Mouse (Mus musculus) NIH3T3 (cell line): ENCODE results near the gene 2700097O09Rik.
"Not testable (repeated sequence)": the region's sequence is repeated elsewhere in the genome, so short reads cannot be mapped to it uniquely, and the experiment has no call there.

Experiments used
- DNase-seq: peaks from one replicate; pipeline ENCODE4 v3.0.0-alpha.2; 2012; ENCODE audit warnings: low read depth

The 2700097O09Rik gene

DNA sequence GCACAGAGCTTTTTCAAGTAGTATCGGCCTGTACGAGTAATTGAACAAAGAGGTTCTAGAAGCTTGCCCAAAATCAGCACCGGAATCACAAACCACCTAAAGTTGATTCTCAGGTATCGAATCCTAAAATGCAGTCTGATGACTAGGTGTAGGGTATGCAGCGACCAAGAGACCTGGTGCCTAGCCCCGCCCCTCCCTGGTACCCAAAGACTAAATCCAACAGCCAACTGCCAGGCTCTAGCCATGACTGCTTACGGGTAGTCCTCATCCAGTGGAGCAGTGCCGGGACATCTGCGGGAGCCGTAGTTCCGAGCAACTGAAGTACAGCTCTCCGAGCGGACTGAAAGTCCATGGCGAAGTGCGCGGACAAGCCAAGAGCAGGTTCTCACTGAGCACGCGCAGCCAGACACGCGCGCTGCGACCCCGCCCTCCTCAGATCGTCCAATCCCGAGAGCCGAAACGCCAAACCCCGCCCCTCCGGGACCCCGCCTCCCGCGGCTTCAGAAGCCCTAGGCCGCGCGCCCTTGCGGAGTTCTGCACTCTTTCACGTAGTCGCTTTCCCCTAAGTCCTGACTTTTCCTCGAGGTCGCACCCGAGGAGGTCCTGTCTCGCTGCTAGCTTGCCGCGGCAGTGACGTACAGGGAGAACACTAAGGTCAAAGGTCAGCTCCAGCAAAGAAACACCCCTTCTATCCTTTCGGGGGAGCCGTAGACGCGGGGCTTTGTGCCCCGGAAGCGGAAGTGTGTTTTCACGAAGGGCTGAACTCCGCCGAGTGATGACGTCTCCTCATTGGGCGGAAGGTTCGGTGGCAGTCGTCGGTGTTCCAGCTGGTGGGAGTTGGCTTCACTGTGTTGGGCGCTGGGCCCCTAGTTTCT, at the start of gene 2700097O09Rik, which contains the start of gene Srp54a:
2700097O09Rik (minus strand) TSS at position 385 of the 875 bp plus-strand sequence.
Srp54a (plus strand) TSS at position 537 of the 875 bp plus-strand sequence.
- peak; percentile 98 for DNase-seq

DNA sequence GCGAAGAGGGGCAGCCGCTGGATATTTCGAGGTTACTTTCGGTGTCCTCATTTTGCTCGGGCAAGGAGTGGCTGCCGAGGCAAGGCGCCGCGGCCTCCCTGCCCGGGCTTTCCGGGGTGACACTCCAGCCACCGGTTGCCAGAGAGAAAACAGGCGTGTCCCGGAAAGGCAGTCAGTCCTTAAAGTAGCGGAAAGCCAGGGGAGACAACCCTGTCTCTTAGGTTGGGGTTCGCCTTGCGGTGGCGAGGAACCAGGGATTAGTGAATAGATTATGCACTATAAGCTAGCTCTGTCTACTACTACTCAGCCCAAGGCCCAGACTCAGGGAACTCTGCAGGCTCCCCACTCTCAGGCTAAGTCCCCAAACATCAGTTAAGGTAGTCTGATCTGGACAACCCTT, 44.8 kb upstream of the 2700097O09Rik start:
- DNase-seq, result not testable (repeated sequence)

DNA sequence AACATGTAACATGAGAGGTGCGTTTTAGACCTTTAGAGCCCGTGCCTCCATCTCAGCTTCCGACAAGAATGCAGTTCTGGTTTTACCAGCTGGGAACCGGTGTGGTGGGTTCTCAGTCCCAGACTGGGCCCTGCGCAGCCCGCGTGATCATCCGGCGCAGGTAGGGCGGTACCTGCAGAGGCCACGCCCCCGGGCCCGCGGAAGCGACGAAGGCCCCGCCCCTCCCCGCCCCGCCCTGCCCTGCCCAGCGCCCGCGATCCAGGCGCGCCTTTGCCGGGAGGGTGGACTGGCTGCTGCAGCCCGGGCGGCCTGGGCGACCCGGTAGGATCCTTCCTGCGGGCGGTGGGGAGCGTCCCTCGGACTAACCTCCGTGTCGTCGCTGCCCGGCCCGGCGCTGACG, 44.3 kb upstream of the 2700097O09Rik start, which contains the start of gene Fam177a:
Fam177a (plus strand) TSS at position 228 of the 400 bp plus-strand sequence.
- DNase-seq, result not testable (repeated sequence)

DNA sequence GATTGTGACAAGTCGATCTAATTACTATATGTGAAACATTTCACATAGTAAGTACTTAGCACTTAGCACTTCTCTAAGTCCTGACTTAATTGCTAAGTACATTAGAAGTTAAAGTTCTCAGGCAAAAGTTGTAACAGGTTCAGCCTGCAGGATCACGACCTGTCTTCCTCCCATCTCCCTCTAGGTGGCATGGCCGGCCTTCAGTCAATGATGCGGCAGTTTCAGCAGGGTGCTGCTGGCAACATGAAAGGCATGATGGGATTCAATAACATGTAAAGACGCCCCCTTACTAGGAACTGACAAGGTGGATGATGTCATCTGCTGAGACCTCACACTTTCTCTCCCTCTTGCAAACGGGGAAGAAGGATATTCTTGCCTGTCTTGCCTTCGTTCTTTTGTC, 32.7 kb upstream of the 2700097O09Rik start:
- not testable (repeated sequence) for DNase-seq

DNA sequence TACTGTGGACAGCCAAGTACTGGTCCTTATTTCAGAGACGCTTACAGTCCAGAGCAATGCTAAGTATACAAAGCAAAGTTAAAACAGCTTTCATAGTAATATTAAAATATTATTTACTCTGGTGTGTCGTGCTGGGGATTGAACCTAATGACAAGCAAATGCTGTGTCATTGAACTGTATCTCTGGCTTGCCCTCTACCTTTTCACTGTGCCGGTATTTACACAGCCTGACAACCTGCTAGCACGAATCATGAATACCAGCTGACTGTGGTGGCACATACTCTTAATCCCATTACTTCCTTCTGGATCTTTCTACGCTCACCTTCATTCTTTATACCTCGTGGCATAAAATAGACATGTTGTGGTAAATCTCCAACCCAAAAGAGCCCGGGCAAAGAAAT, 12.2 kb upstream of the 2700097O09Rik start:
- DNase-seq, result not testable (repeated sequence)

DNA sequence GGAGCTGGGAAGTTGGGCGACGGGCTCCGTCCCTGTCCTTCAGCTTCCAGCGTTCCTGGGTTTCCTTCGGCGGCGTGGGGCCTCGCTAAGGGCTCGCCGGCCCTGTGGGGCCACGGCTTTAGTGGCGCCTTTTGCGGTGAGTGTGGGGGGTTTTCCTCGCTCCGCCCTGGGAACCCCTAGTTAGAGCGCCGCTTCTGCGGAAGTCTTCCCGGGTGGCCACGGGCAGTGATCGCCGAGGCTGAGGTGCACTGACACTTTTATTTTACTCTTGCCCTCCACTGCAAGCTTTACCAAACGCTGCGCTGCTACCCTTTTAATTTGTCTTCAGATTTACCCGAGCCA, 662 bp upstream of the 2700097O09Rik start:
- not testable (repeated sequence) for DNase-seq

DNA sequence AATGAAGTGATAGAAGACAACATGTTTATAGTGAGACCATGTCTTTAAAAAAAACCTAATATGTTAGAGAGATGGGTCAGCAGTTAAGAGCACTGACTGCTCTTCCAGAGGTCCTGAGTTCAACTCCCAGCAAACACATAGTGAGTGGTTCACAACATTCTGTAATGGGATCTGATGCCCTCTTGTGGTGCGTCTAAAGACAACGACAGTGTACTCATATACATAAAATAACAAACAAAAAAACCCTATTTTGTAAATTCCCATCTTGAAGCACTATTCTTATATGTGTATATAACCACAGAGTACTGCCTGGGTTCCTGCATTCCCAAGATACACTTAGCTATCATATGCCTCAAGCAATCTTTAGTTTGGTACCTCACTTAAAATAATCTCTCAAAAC, 1.2 kb downstream of the 2700097O09Rik start:
- DNase-seq, result peak; percentile 57

DNA sequence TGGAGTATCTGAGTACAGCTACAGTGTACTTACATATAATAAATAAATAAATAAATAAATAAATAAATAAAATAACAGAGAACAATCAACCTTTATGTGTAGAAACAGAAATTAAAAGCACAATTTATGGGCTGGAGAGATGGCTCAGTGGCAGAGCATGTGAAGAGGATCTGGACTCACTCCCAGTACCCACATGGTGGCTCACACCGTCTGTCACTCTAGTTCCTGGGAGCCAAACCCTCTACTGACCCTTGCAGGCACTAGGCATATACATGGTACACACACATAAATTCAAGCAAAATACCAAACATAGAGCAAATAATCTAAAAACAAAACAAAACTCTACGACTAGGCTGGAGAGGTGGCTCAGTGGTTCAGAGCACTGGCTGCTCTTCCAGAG, 4.6 kb downstream of the 2700097O09Rik start:
- no peak for DNase-seq

DNA sequence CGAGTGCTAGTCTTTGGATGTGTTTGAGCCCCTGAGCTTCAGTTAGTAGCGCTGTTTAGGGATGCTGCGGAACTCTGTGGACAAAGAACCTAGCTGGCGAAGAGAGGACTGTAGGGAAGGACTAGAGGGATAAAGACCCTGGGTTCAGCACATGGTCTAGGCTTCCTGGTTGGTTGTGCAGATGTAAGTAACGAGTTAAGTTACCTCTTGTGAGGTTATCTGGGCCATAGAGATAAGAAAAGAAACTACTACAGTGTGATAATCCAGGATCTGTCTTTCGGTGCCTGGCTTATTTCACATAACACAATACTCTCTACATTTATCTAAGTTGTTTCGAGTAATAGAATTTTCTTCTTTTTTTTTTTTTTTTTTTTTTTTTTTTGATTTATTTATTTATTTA, 6.2 kb downstream of the 2700097O09Rik start:
- no peak for DNase-seq

DNA sequence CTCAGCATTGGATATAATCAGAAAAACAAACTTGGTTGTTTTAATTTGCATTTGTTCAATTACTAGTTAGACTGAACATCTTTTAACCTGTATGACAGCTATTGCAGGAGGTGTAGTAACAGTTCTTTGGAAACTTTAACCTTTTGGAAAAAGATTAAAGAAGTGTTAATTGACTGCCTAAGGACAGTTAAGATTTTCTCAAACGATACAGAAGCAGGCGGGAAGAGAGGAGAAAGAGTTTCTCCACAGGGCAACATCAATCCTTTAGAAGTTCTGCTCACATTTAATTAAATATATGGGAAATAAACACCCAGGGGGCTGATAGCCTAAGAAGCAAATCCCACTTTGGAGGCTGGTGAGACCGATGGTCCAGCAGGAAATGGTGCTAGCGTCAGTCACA, 7.4 kb downstream of the 2700097O09Rik start:
- DNase-seq, result no peak

DNA sequence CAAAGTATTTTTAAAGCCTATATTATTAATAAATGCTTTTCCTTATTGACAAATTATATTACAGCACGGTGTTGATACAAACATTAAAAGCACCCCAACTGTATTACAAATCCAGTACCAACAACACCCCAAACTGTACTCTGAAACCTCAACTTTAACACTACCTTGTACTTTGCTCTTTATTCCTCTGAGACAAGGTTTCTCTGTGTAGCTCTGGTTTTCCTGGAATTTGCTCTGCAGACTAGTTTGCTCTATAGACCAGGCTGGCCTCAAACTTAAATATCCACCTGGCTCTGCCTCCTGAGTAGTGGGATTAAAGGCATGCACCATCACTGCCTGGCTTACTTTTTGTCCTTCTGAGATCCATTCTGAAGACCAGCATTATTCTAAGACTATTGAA, 17.8 kb downstream of the 2700097O09Rik start:
- DNase-seq, result no peak

DNA sequence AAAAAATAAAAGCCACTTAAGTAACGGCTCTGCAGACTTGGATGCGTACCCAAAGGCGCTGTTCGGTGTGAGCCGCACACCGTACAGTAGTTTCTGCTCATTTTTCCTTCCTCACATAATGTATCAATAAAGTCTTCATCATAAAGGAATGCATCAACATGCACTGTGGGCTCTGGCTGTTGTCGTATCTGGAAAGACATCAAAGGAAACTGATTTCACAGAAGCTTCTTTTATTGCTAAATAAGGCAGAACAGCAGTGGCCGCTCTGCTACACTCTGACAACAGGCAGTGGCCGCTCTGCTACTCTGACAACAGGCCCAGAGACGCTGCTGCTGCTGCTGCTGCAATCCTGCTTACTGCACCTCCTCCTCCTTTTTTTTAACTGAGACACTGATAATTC, 18.9 kb downstream of the 2700097O09Rik start:
- DNase-seq, result no peak

DNA sequence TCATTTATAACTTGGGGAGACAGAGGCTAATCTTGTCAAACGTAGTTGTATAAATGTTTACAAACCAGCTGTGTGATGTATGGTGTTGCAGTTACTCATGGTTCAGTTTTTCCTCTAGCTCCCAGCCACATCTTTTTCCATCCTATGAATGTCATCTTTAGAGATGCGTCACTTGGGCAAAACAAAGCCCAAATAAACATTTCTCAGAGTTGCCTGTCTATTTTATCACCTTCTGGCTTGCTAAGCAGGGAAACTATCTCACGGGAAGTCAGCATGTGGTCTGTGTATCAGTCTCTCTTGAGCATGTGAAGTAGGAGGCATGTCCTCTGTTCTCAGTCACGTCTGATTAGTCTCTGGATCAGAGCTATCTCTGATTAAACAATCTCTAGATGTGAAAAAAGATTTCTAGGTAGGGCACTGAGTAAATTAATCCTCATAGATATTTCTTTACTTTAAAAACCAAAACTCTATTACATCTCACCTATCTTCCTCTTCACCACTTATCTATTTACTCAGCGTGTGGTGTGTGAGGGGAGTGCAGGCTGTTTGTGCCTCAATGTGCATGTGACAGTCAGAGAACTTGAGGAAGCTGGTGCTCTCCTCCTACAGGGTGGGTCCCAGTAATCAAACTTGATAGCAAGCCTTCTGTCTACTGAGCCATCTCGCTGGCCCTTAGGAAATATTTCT, 19.6 kb downstream of the 2700097O09Rik start:
- DNase-seq, result no peak

DNA sequence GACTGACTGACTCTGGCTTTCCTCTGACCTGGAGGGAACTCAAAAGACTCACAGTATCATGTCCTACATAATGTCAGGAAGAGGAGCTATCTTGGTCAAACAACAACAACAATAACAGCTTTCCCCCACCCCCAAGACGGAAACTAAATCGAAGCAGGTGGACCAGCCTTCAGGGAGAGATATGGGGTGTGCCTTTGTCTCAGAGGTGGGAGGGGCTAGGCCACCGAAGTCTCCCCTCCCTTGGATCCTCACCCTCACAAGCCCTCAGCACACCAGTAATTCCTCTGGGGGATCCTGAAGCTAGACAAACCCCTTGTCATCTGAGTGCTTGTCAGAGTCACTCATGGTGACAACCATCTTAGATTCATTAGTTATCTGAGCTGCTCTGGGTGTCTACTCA, 20.1 kb downstream of the 2700097O09Rik start:
- DNase-seq, result no peak

DNA sequence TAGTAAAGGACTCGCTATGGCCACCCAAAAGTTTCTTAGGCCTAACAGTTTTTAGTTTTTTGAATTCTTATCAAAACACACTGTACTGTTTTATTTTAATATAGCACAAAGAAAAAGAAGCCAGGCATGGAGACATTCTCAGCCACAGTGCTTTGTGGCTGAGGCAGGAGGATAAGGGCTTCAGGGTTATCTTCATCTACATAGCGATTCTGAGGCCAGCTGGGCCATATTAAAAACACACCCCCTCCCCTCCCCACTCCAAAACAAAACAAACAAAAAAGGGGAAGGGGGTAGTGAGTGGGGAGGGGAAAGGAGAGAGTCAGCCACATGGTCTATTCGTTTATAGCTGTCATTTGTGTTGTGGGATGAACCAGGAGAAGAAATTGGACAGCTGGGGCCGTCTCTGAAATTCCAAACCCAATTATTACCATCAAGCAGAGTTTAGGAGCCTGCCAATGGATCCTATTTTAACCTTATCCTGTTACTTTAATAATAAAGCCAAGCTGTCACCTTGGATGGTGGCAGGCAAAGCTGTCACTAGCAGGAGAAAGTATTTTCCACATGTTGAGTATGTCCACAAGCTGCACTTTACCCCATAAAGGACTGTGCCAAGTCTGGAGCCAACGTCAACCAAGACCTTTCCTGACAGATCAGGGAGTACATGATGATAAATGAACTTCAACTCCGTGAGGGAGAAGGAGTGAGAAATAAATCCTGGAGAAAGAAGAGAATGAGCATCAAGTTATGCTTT, 20.9 kb downstream of the 2700097O09Rik start:
- no peak for DNase-seq

DNA sequence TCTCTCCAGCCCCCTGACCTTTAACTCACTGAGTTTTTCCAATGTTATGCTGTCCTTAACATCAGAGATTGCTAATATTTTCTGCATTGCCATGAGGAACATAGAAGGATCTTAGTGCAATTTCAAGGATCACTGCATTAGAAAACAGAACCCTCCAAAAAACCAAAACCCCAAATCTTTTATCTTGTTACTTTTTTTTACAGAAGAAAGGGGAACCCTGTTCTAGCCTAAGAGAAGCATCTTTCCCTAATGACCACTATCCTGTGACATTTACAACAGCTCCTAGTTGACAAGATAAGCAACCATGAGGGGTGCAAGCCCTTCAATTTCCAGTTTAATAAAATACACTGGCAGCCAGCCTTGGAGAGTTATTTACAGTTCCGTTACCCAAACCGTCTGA, 23.2 kb downstream of the 2700097O09Rik start:
- DNase-seq, result no peak

DNA sequence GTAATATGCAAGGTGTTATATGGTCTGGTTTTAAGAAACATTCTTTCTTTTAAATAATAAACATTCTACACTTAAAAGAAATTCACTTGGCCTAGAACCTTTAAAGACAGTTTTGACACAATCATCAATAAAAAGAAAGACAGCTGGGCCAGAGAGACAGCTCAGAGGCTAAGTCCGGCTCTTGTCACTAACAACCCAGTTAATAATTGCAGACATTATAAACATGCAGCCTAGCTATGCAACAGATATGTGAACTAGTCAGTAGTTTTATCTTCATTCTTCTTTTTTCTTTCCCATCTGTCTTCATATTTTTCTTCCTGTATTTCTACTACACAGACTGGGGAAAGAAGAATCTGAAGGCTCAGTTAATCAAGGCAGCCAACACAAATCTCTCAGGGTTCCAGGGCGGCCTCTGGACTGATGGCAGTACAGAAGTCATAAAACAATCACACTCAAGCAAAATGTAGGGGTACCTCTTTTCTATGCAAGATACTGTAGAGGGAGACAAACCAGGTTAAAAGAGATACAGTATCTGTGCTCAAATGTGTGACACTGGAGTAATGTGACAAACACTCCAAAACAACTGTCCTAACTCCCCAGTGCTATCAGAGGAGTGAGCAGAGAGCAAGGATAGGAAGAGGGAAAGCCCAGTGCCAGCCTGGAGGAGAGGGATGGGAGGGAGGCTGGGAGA, 25.2 kb downstream of the 2700097O09Rik start:
- no peak for DNase-seq

DNA sequence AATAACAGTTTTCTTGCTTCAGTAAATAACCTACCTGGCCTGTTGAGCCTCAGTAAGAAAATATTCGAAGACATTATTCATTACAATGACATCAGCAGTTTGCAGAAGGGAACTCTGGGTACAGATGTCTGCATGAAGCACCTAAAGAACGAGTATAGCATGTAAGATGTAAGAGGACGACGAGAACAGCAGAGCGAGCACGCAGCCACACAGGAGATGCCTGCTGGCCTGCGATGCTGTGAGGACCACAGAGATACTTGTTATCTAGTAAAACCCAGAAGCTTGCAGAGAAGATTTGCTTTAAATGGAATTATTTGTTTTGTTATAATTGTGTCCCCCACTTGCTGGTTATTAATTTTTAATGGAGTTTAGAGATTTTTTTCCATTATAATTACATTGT, 26.6 kb downstream of the 2700097O09Rik start:
- no peak for DNase-seq

DNA sequence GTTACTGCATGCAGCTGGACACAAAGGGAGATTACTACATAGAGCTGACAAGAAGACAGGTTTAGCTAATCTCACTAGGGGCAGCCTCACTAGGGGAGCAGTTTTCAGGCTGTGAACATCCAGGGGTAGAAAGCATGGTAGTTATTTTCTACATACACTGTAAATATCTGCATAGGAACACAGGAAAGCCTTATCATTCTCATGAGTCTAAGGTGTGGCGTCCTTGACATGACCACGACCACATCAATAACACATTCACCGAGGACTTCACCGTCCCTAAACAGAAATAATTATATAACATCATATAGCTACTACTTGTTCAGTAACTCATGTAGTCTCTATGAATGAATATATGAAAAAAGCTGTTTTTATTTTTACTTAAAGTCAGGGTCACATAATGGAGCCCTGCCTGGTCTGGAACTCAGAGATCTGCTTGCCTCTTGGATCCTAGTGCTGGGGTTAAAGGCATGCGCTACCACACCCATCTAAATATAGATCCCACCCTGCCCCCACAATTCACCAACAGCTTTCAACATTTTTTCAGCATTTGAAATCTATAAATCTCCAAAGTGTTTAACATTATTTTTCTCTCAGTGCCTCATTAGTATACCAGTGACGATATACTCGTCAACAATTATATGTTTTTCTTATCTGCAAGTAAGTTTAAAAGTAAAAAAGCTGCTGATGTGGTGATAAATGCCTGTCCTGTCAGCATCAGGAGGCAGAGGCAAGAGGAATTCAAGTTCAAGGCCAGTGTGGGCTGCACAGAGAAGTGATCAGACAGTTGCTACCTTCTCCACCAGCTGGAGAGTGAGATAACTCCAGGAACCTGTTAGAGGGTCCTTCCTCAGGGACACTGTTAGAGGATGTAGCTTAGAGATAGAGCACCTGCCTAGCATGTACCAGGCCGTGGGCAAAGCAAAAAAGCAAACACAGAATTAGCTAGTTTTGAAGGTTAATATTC, 28.4 kb downstream of the 2700097O09Rik start:
- no peak for DNase-seq

DNA sequence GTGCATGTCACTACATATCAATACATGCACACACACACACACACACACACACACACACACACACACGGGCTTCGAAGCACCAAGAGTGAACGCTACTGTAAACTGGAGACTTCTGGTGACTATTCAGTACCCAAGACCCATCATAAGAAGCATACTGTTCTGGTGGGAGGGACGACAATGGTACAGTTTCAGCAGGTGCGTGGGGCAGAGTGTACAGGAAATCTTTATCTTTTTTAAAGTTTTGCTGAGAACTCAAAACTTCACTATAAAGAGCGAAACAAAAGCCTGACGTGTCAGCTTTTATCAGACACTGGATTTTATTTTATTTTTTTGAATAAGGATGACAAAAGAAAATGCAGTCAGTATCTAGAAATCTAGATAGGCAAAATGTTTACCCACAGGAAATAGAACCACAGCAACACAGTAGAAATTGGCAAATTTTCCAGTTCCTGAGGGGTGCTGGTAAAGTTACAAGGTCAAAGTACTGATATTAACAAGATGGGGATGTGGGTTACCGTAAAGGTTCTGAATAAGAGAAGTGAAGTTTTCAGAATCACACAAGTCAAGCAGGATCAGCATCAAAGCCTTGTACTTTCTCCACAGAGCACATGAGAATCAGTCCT, 30.1 kb downstream of the 2700097O09Rik start:
- DNase-seq, result no peak
